Mouse (Mus musculus) limb, embryonic 15.5 days (tissue): Measurements from ENCODE around the gene Ogn. TPM values are rescaled to one million over a fixed set of nuclear protein-coding genes. Genes with fewer than 3 reads are reported as not detected.
"Not testable (repeated sequence)": the region's sequence is repeated elsewhere in the genome, so short reads cannot be mapped to it uniquely, and the experiment has no call there.

ENCODE experiments used
- ATAC-seq: fragments of 200-750 bp; cut with Nextera tagmentation; 2 replicates; pipeline ENCODE4 v1.8.0; 2017; ENCODE audit warnings: low read depth, moderate TSS enrichment; ENCODE audit not compliant: insufficient number of reproducible peaks, low FRiP score, low TSS enrichment
- H3K27ac ChIP-seq: fragments of 300-500 bp; sonication (generic); 2 replicates; pipeline ENCODE4 v1.5.1; 2015; ENCODE audit warnings: moderate library complexity, mild to moderate bottlenecking, inconsistent platforms
- H3K27me3 ChIP-seq: fragments of 300-500 bp; sonication (generic); 2 replicates; pipeline ENCODE4 v1.6.1; 2015; ENCODE audit warnings: inconsistent platforms
- H3K36me3 ChIP-seq: fragments of 300-500 bp; sonication (generic); 2 replicates; pipeline ENCODE4 v1.6.1; 2015; ENCODE audit warnings: inconsistent platforms
- H3K4me1 ChIP-seq: fragments of 300-500 bp; sonication (generic); 2 replicates; pipeline ENCODE4 v1.6.1; 2015; ENCODE audit warnings: inconsistent platforms
- H3K4me2 ChIP-seq: fragments of 300-500 bp; sonication (generic); 2 replicates; pipeline ENCODE4 v1.6.1; 2015; ENCODE audit warnings: mild to moderate bottlenecking, inconsistent platforms
- H3K4me3 ChIP-seq: fragments of 300-500 bp; sonication (generic); 2 replicates; pipeline ENCODE4 v1.5.1; 2015; ENCODE audit warnings: mild to moderate bottlenecking, inconsistent platforms
- H3K9ac ChIP-seq: fragments of 300-500 bp; sonication (generic); 2 replicates; pipeline ENCODE4 v1.6.1; 2015; ENCODE audit warnings: inconsistent platforms
- H3K9me3 ChIP-seq: fragments of 300-500 bp; sonication (generic); 2 replicates; pipeline ENCODE4 v1.6.1; 2016; ENCODE audit warnings: inconsistent platforms
- WGBS: fragments of 180-500 bp; shearing (Covaris S2); methylation state at CpG from one replicate; pipeline ENCODE4 v1.1.7; 2015; 5-methylcytosine and 5-hydroxymethylcytosine counted together
- polyA plus RNA-seq: library from polyadenylated mRNA; unstranded; fragments of >200 nt; fragmentation: Nextera tagmentation; extraction: Ambion mirVana; gene quantifications from 2 replicates; pipeline ENCODE4 v1.2.1, GENCODE M21; 2015

The Ogn gene
- 324 and 326 TPM in 2 replicates for polyA plus RNA-seq

GRCm38 (mm10) chr13:49607714-49608113 is at the start of gene Ogn:
Gene Ogn (plus strand): TSS chr13:49608046.
- WGBS = 14% methylated on average over 4 of the region's 4 CpGs
- Histone ChIP-seq H3K4me2 (peak within 1 kb of the TSS; percentile 26; the same call in 1 of the 2 replicates), H3K4me3 (peak within 1 kb of the TSS; percentile 37), H3K27me3 (no peaks in the 10 kb centered on the region), H3K9me3 (no peaks in the 10 kb centered on the region), H3K4me1 (no peaks in the 10 kb centered on the region), H3K9ac (no peak within 1 kb of the TSS), H3K36me3 (no peaks in the 10 kb centered on the region), H3K27ac (peak within 1 kb of the TSS; percentile 83)
- ATAC-seq = no peak

GRCm38 (mm10) chr13:49559185-49559584 is 48.7 kb upstream of the Ogn start:
- no peaks in the 10 kb centered on the region for H3K4me1 ChIP-seq
- H3K4me2 ChIP-seq = no peak overlapping the region
- WGBS = 53% methylated on average over 2 of the region's 2 CpGs
- no peaks in the 10 kb centered on the region for H3K27me3 ChIP-seq
- H3K9ac ChIP-seq = no peak overlapping the region
- no peak overlapping the region for H3K4me3 ChIP-seq
- no peaks in the 10 kb centered on the region for H3K36me3 ChIP-seq
- H3K27ac ChIP-seq = no peak overlapping the region
- no peak for ATAC-seq
- no peaks in the 10 kb centered on the region for H3K9me3 ChIP-seq

- Histone ChIP-seq H3K4me2 (no peak overlapping the region), H3K27ac (no peak overlapping the region), H3K4me3 (no peak overlapping the region), H3K9ac (no peak overlapping the region), H3K27me3 (no peaks in the 10 kb centered on the region), H3K4me1 (no peaks in the 10 kb centered on the region), H3K9me3 (no peaks in the 10 kb centered on the region), H3K36me3 (no peaks in the 10 kb centered on the region)
- 63% methylated on average over 2 of the region's 2 CpGs for WGBS
- ATAC-seq = no peak
Measured at GRCm38 (mm10) chr13:49560886-49561285, 47.0 kb upstream of the Ogn start.

GRCm38 (mm10) chr13:49564347-49564746 is 43.5 kb upstream of the Ogn start:
- H3K4me3 ChIP-seq = no peak overlapping the region
- no peak overlapping the region for H3K9ac ChIP-seq
- no peaks in the 10 kb centered on the region for H3K4me1 ChIP-seq
- H3K36me3 ChIP-seq = no peaks in the 10 kb centered on the region
- no peaks in the 10 kb centered on the region for H3K9me3 ChIP-seq
- H3K27ac ChIP-seq = no peak overlapping the region
- no peak for ATAC-seq
- 92% methylated on average over 1 of the region's 1 CpGs for WGBS
- no peak overlapping the region for H3K4me2 ChIP-seq
- H3K27me3 ChIP-seq = no peaks in the 10 kb centered on the region

- ATAC-seq = no peak
- Histone ChIP-seq H3K36me3 (no peaks in the 10 kb centered on the region), H3K27ac (peak overlapping the region; percentile 30; the same call in 1 of the 2 replicates), H3K9ac (no peak overlapping the region), H3K27me3 (no peaks in the 10 kb centered on the region), H3K4me1 (no peaks in the 10 kb centered on the region), H3K9me3 (no peaks in the 10 kb centered on the region), H3K4me2 (no peak overlapping the region), H3K4me3 (no peak overlapping the region)
- WGBS = 62% methylated on average over 3 of the region's 3 CpGs
Measured at GRCm38 (mm10) chr13:49570371-49570770, 37.5 kb upstream of the Ogn start.

- no peaks in the 10 kb centered on the region for H3K9me3 ChIP-seq
- no peaks in the 10 kb centered on the region for H3K4me1 ChIP-seq
- ATAC-seq = no peak
- no peak overlapping the region for H3K9ac ChIP-seq
- H3K4me3 ChIP-seq = no peak overlapping the region
- H3K4me2 ChIP-seq = no peak overlapping the region
- H3K27ac ChIP-seq = no peak overlapping the region
- no peaks in the 10 kb centered on the region for H3K36me3 ChIP-seq
- WGBS = 72% methylated on average over 2 of the region's 2 CpGs
- no peaks in the 10 kb centered on the region for H3K27me3 ChIP-seq
Measured at GRCm38 (mm10) chr13:49571418-49571817, 36.4 kb upstream of the Ogn start.

- no peak within 1 kb of the TSS for H3K9ac ChIP-seq
- H3K9me3 ChIP-seq = no peaks in the 10 kb centered on the region
- WGBS = 20% methylated on average over 8 of the region's 8 CpGs
- no peaks in the 10 kb centered on the region for H3K36me3 ChIP-seq
- peak; percentile 78 for ATAC-seq
- no peaks in the 10 kb centered on the region for H3K27me3 ChIP-seq
- H3K4me2 ChIP-seq = peak within 1 kb of the TSS; percentile 25; the same call in 1 of the 2 replicates
- peaks cover 8% of the 10 kb centered on the region; the same call in 1 of the 2 replicates for H3K4me1 ChIP-seq
- no peak within 1 kb of the TSS for H3K4me3 ChIP-seq
- peak within 1 kb of the TSS; percentile 93 for H3K27ac ChIP-seq
Measured at GRCm38 (mm10) chr13:49581541-49582530, 26.0 kb upstream of the Ogn start, which contains the start of gene Omd. Gene Omd (plus strand): TSS chr13:49582462.

- no peaks in the 10 kb centered on the region for H3K27me3 ChIP-seq
- no peak for ATAC-seq
- H3K4me2 ChIP-seq = 0 out of 2 replicates have a peak overlapping the region, but pooled peaks have one; percentile 4
- H3K36me3 ChIP-seq = no peaks in the 10 kb centered on the region
- H3K9me3 ChIP-seq = no peaks in the 10 kb centered on the region
- peak overlapping the region; percentile 78 for H3K27ac ChIP-seq
- no peak overlapping the region for H3K4me3 ChIP-seq
- no peak overlapping the region for H3K9ac ChIP-seq
- peaks cover 8% of the 10 kb centered on the region; the same call in 1 of the 2 replicates for H3K4me1 ChIP-seq
Measured at GRCm38 (mm10) chr13:49583859-49584258, 24.0 kb upstream of the Ogn start.

- H3K4me1 ChIP-seq = peaks cover 8% of the 10 kb centered on the region; the same call in 1 of the 2 replicates
- no peak overlapping the region for H3K4me3 ChIP-seq
- H3K36me3 ChIP-seq = no peaks in the 10 kb centered on the region
- no peaks in the 10 kb centered on the region for H3K9me3 ChIP-seq
- H3K27ac ChIP-seq = peak overlapping the region; percentile 78
- no peaks in the 10 kb centered on the region for H3K27me3 ChIP-seq
- H3K4me2 ChIP-seq = 0 out of 2 replicates have a peak overlapping the region, but pooled peaks have one; percentile 4
- 46% methylated on average over 8 of the region's 8 CpGs for WGBS
- ATAC-seq = no peak; the same call in 1 of the 2 replicates
- H3K9ac ChIP-seq = no peak overlapping the region
Measured at GRCm38 (mm10) chr13:49584307-49585005, 23.4 kb upstream of the Ogn start.

- no peak overlapping the region for H3K9ac ChIP-seq
- H3K27ac ChIP-seq = no peak overlapping the region
- H3K27me3 ChIP-seq = no peaks in the 10 kb centered on the region
- peaks cover 7% of the 10 kb centered on the region; the same call in 1 of the 2 replicates for H3K4me1 ChIP-seq
- WGBS = 80% methylated on average over 6 of the region's 6 CpGs
- no peak overlapping the region for H3K4me2 ChIP-seq
- ATAC-seq = no peak
- H3K9me3 ChIP-seq = no peaks in the 10 kb centered on the region
- no peaks in the 10 kb centered on the region for H3K36me3 ChIP-seq
- H3K4me3 ChIP-seq = no peak overlapping the region
Measured at GRCm38 (mm10) chr13:49586062-49586461, 21.8 kb upstream of the Ogn start.

GRCm38 (mm10) chr13:49602541-49602940 is 5.3 kb upstream of the Ogn start:
- ATAC-seq, H3K4me2 ChIP-seq, H3K4me1 ChIP-seq, H3K36me3 ChIP-seq, H3K9me3 ChIP-seq, H3K9ac ChIP-seq, H3K27ac ChIP-seq, H3K27me3 ChIP-seq, H3K4me3 ChIP-seq: not testable (repeated sequence)
- WGBS = 85% methylated on average over 2 of the region's 2 CpGs

- no peak for ATAC-seq
- H3K9ac ChIP-seq = no peak overlapping the region
- peak overlapping the region; percentile 48; the same call in 1 of the 2 replicates for H3K27ac ChIP-seq
- no peak overlapping the region for H3K4me2 ChIP-seq
- H3K4me1 ChIP-seq = no peaks in the 10 kb centered on the region
- no peaks in the 10 kb centered on the region for H3K9me3 ChIP-seq
- 0 out of 2 replicates have a peak, but pooled peaks cover 3% of the 10 kb centered on the region for H3K36me3 ChIP-seq
- H3K4me3 ChIP-seq = no peak overlapping the region
- H3K27me3 ChIP-seq = no peaks in the 10 kb centered on the region
Measured at GRCm38 (mm10) chr13:49603603-49604002, 4.2 kb upstream of the Ogn start.
